Mouse (Mus musculus) naive thymus-derived CD4-positive, alpha-beta T cell, adult 2 months (primary cell): ENCODE data around the gene Nrros.
"Not testable (repeated sequence)": the region's sequence is repeated elsewhere in the genome, so short reads cannot be mapped to it uniquely, and the experiment has no call there.

ENCODE experiments used
- DNase-seq: peaks from one replicate; pipeline ENCODE4 v3.0.0-alpha.2; 2011; ENCODE audit warnings: low read depth

Gene Nrros

DNA sequence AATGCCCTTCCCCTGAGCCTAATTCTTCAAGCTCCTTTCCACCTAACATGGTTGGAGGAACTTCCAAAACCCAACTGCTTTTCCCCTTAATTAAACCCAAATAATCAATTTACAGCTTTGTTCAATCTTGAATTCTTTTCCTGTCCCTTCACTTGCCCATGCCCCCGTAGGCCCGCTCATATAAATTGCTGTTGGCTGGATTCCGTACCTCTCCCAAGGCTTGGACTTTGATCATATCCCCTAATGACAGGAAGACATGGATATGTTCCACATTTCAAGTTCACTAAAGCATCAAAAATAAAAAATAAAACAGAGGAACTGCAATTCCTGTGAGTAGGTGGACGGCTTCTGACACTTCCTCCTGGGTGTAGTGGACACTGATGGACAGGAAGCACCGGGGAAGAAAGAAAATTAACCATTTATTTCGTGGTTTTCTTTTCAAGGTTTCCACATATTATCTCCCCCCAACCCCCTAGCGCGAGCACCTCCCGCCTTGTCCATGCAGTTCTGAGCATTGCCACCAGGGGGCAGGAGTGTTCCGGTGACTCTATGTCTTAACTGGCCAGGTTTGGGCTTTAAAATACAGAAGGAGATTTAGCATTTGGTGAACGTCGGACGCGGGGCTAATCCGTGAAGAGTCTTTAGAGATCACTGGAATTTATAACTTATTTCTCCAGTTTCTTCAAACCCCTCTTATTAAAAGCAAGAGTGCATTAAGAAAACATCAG lies 50.3 kb downstream of the Nrros start:
- DNase-seq = peak; percentile 91

DNA sequence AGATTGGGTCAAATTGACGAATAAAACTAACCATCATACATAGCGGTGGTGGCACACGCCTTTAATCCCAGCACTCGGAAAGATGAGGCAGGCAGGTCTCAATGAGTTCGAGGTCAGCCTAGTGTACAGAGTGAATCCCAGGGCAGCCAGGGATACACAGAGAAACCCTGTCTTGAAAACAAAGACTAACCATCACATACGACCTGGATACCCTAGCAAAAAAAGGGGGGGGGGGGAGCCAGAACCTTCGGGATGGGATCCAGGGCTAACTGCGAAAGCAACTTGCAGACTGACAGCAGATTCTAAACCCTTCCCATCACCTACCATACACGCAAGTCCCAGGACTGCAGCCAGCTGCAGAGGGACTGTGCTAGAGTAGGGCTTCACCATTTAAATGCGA lies 51.0 kb downstream of the Nrros start:
- no peak for DNase-seq

DNA sequence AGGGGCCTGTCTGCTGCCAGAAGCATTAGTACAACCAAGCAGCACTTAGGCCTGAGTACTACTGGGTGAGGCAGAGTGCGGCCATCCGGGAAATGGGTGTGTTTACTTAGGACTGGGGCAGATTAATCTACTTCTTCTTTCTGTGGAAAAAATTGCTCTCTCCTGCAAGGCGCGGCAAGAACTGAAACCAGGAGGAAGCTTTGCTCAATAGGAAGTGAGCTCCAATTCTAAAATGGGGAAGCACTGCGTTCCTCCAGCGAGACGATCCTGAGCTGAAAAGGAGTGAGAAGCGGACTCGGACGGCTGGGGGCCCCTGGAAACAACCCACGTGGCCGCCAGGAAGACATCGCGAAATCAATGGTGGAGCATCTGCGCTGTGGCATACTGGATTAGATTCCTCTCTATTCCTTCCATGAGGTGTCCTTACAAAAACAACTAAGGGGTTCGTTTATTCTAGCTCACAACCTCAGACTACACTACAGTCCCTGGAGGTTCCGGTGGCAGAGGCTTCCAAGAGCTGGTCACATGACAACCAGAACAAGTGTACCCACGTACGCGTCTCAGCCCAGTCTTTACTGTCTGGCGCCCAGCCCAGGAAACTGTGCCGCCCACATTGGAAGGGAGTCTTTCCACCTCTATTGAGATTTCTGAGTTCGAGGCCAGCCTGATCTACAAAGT lies 51.7 kb downstream of the Nrros start:
- peak; percentile 88 for DNase-seq

DNA sequence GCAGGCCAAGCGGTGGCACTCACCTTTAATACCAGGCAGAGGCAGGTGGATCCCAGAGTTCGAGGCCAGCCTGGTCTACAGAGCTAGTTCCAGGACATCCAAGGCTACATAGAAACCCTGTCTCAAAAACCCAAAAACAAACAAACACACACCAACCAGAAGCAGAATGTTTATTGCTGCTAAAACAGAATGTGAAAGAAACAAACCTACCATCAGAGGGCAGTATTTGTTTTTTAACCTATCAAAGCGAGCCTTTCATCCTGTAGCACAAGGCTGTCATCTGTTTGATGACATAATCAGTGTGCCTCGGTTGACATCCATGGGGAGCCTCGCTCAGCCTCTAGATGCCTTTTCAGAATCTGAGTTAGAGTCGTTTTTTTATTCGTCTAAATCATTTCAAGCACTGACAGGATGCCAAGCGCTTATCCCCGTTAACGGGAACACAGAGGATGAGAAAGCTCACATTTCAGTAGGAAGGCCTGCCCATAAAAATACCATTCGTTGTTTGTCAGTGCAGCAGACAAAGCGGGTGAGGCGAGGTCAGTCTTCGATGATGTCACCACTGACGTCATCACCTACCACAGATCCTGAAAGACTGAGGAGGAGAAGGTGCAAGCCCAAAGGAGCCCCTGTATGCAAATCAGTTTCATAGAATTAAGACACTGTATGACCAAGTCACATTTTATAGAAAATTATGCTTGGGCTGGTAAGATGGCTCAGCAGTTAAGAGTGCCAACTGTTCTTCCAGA lies 54.3 kb downstream of the Nrros start:
- peak; percentile 82 for DNase-seq

DNA sequence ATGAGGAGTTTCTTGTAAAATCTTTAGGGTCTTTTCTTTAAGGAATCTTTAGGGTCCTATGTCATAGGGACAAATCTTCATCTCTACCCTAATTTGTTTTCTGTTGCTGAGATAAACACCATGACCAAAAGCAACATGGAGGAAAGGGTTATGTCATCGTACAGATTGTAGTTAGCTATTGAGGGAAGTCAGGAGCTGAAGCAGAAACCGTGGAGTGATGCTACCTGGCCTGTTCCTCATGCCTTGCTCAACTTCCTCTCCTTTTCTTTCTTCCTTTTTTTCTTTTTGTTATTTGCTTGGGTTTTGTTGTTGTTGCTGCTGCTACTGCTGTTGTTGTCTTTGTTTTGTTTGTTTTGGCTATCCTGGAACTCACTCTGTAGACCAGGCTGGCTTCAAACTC lies 56.8 kb downstream of the Nrros start:
- no peak for DNase-seq

DNA sequence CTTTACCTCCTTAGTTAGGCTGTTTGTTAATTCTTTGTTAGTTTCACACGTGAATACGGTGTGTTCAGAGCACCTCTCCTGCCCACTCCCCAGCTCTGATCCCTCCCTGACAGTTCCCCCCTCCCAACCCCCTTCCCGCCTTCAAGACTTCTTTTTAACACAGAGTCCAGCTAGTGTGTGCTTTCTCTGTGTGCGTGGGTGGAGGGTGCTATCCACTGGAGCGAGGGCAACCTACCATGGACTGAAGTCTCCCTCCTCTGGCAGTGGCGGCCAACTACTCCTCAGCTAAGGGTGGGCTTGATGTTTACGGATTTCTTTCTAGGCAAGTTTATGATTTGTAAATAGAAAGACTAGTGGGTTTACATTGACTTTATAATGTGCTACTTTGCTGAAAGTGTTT lies 57.2 kb downstream of the Nrros start:
- peak; percentile 68 for DNase-seq

DNA sequence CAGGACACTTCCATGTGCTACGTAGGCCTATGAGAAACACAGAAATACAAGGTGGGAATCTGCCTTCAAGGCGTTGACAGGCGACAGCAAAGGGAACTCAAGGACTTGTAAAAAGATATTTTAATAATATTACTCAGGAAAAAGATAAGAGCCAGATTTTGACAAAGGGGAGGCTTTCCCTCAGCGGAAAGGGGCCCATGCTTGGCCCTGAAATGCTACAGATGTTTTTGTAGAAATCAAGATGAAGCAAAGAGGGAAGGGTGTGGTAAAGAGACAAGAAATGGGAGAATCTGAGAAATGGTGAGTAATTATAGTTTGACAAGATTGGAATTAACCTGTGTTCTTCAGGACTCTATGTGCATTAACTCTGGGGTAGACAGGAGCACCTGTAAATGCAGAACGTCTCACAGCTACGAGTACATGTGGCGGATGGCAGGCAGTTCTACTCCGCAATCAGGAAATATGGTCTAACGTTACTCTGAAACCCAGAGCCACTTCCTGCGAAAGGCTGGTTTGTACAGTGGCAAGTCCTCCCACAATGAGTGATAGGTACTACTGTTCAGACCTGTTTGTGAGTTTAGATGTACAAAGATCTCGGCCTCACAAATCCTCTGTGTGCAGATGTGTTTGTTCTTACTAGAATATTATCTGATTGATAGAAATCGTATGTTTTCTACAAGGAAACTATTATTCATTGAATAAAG lies 57.9 kb downstream of the Nrros start:
- peak; percentile 84 for DNase-seq

DNA sequence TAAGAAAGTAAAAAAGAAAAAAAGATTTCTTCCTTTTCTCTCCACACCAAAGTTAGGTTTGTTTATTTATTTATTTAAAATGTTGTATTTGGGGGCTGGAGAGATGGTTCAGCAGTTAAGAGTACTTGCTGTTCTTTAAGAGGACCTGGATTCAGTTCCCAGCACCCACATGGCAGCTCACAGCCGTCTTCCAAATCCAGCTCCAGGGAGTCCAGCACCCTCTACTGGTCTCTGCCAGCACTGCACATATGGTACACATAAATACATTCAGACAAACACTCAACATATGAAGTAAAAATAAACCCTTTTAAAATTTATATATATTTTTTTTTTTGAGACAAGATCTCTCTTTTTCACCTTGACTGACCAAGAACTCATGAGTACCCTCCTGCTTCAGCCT lies 59.7 kb downstream of the Nrros start:
- DNase-seq = peak; percentile 57

DNA sequence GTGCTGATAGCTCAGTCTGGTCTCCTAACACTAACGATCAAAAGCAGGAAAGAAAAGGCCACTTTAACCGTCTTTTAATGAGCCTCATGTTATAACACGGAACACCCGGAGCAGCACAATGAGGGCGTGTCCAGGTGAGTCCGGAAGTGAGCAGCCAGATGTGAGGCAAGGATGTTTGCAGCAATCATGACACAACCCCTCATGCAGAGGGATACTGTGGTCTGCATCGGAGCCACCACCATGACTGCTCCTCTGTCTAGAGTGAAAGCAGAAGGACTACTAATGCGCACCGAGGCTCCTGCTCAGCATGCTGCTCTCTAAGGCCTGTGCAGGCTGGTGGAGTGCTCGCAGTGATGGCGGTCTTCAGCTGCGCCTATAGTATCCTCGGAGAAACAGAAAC lies 63.1 kb downstream of the Nrros start:
- DNase-seq = no peak

DNA sequence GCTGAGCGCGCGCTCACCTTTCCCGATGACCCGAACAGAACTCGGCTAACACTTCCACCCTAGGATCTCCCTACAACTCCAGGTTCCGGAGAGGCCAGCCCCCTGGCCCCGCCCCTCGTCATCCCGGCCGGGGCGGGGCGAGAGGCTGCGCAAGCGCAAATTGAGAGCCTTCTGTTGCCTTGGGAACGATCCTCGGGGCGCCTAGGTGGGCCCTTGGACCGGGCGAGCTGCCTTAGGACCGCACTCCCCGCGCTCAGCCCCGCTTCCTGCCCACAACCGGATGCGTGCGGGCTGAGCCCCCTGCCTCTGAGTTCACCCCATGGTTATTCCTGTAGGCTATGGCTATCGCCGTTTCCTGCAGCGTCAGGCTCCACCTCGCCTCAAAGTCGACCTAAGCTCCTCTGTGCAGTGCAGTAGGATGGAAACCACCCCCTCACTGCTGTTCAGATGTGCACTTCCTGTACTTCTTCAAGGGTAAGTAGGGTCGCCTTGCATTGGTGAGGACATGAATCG lies 65.7 kb downstream of the Nrros start, which contains the start of the genes Pigx and Cep19:
Gene Pigx (minus strand): TSS at position 103 of the 513 bp plus-strand sequence.
Gene Cep19 (plus strand): TSS at position 163 of the 513 bp plus-strand sequence.
- peak; percentile 88 for DNase-seq

DNA sequence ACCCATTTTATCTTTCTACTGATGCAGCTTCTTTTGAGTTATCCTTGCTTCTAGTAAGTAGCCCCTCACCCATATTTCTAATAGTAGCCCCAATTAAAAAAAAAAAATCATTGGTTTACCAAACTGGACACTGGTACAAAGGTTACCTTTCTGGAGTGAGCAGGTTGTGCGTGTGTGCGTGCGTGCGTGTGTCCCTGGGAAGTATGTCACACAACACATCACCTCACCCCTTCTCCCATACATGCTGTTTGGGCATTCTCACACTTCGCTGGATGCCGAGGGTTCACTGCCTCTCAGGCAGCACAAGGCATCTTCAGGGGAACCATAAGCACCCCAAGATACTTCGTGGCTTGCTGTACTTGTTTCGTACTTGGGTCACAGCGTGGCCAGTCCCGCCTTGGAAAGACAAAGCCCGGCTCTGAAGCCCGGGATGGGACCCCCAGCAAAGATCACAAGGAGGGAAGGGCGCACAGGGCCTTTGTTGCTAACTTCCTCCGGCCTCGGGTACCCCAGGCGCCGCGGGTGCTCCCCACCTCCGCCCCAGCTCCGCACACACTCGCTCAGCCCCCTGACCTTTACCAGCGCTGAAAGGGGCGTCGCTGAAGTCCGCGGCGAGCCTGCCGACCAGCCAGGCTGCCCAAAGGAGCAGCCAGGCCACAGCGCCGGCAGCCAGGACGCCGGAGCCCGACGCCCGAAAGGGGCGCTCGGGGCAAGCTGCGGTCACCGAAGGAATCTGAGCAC lies 66.3 kb downstream of the Nrros start:
- no peak for DNase-seq

DNA sequence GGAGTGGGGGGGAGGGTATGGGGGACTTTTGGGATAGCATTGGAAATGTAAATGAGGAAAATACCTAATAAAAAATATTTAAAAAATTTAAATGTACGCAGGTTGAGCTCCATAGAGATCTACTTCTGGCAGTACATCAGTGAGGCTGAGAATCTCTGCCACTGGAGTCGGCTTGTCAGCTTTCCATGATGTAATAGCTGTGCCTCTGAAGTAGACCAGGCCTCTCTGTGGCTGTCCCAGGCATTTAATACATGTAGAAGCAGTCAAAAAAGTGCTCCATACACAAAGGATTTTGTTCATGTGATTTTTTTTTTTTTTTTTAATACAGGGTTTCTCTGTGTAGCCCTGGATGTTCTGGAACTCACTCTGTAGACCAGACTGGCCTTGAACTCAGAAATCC lies 67.6 kb downstream of the Nrros start:
- not testable (repeated sequence) for DNase-seq
